Mouse (Mus musculus) midbrain, embryonic 12.5 days (tissue): ENCODE measurements around the gene Lpin2. TPM values are rescaled to one million over a fixed set of nuclear protein-coding genes. Genes with fewer than 3 reads are reported as not detected.

Experiments
- ATAC-seq: fragments of 200-750 bp; cut with Nextera tagmentation; 2 replicates; pipeline ENCODE4 v1.8.0; 2017; ENCODE audit warnings: low read depth, moderate TSS enrichment, moderate library complexity; ENCODE audit not compliant: low FRiP score
- H3K27ac ChIP-seq: fragments of 300-500 bp; sonication (generic); replicated peaks from 2 replicates; pipeline ENCODE4 v1.5.1; 2016; ENCODE audit warnings: mild to moderate bottlenecking
- H3K27me3 ChIP-seq: fragments of 300-500 bp; sonication (generic); 2 replicates; pipeline ENCODE4 v1.6.1; 2016; ENCODE audit warnings: mild to moderate bottlenecking
- H3K36me3 ChIP-seq: fragments of 300-500 bp; sonication (generic); 2 replicates; pipeline ENCODE4 v1.6.1; 2016
- H3K4me1 ChIP-seq: fragments of 300-500 bp; sonication (generic); 2 replicates; pipeline ENCODE4 v1.6.1; 2016
- H3K4me2 ChIP-seq: fragments of 300-500 bp; sonication (generic); replicated peaks from 2 replicates; pipeline ENCODE4 v1.6.1; 2016; ENCODE audit warnings: mild to moderate bottlenecking, moderate library complexity
- H3K4me3 ChIP-seq: fragments of 300-500 bp; sonication (generic); 2 replicates; pipeline ENCODE4 v1.5.1; 2016; ENCODE audit warnings: mild to moderate bottlenecking
- H3K9ac ChIP-seq: fragments of 300-500 bp; sonication (generic); replicated peaks from 2 replicates; pipeline ENCODE4 v1.6.1; 2016; ENCODE audit warnings: mild to moderate bottlenecking, moderate library complexity
- H3K9me3 ChIP-seq: fragments of 300-500 bp; sonication (generic); 2 replicates; pipeline ENCODE4 v1.6.1; 2016; ENCODE audit warnings: mild to moderate bottlenecking
- whole genome bisulfite sequencing: fragments of 180-500 bp; shearing (Covaris S2); methylation state at CpG from one replicate; pipeline ENCODE4 v1.1.7; 2016; 5-methylcytosine and 5-hydroxymethylcytosine counted together
- polyA plus RNA-seq: library from polyadenylated mRNA; unstranded; fragments of >200 nt; fragmentation: Nextera tagmentation; extraction: Ambion mirVana; gene quantifications from 2 replicates; pipeline ENCODE4 v1.2.1, GENCODE M21; 2016

Lpin2 gene
- polyA plus RNA-seq, 1 experiment from 2014 or later, result 41.4 TPM

- H3K4me1 ChIP-seq, result 0 out of 2 replicates have a peak, but pooled peaks cover 4% of the 10 kb centered on the region
- H3K27ac ChIP-seq, result no peak overlapping the region
These were observed 26.0 kb downstream of the Lpin2 start for GRCm38 (mm10) chr17:71208376-71208775.

GRCm38 (mm10) chr17:71208921-71209320, 26.6 kb downstream of the Lpin2 start:
- Histone ChIP-seq H3K9ac (no peak overlapping the region), H3K9me3 (no peaks in the 10 kb centered on the region), H3K27me3 (no peaks in the 10 kb centered on the region), H3K4me3 (no peak overlapping the region), H3K4me2 (no peak overlapping the region), H3K36me3 (no peaks in the 10 kb centered on the region), H3K4me1 (0 out of 2 replicates have a peak, but pooled peaks cover 4% of the 10 kb centered on the region), H3K27ac (no peak overlapping the region)
- WGBS, result 95% methylated on average over 1 of the region's 1 CpGs
- no peak for ATAC-seq

More at GRCm38 (mm10) chr17:71208376-71208775, 26.0 kb downstream of the Lpin2 start:
- Histone ChIP-seq H3K4me3 (no peak overlapping the region), H3K9ac (no peak overlapping the region), H3K36me3 (no peaks in the 10 kb centered on the region), H3K4me2 (no peak overlapping the region), H3K27me3 (no peaks in the 10 kb centered on the region), H3K9me3 (no peaks in the 10 kb centered on the region)
- no peak for ATAC-seq
- whole genome bisulfite sequencing, result 97% methylated on average over 1 of the region's 1 CpGs

GRCm38 (mm10) chr17:71209936-71210335, 27.6 kb downstream of the Lpin2 start:
- ATAC-seq, result no peak
- H3K27me3 ChIP-seq, result no peaks in the 10 kb centered on the region
- no peak overlapping the region for H3K4me2 ChIP-seq
- H3K4me3 ChIP-seq, result no peak overlapping the region
- H3K9me3 ChIP-seq, result no peaks in the 10 kb centered on the region
- WGBS, result 90% methylated on average over 3 of the region's 3 CpGs
- no peaks in the 10 kb centered on the region for H3K36me3 ChIP-seq
- no peak overlapping the region for H3K27ac ChIP-seq
- no peak overlapping the region for H3K9ac ChIP-seq
- H3K4me1 ChIP-seq, result 0 out of 2 replicates have a peak, but pooled peaks cover 4% of the 10 kb centered on the region

DNA sequence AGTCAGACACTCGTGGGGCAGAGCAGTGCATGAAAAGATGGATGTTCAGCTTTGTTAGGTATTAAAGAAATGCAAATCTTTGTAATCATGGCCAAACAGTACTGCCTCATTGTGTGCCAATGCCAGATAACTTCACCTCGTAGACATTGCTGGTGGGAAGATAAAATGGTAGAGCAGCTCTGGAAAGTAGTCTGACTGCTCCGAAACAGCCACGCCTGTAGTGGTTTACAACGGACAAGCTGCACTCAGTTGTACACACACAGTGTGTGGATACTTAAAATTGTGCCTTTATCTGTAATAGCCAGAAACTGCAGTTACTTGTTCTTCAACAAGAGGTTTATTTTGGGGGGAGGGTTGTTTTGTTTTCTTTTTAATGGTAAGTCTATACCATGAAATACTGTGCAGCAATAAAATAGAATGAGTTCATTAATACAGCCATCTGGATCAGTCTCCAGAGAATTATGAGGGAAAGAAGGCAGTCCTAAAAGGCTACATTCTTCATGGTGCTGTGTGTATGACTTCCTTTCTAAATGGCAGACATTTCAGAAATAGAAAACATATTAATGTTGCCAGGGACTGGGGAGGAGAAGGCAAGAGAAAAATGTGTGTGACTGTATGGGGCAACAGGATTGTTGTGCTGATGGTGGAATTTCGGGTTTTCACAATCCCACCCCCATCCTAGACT, 29.7 kb downstream of the Lpin2 start:
- 66% methylated on average over 6 of the region's 6 CpGs for WGBS
- H3K4me2 ChIP-seq, result no peak overlapping the region
- H3K27me3 ChIP-seq, result no peaks in the 10 kb centered on the region
- 0 out of 2 replicates have a peak, but pooled peaks cover 4% of the 10 kb centered on the region for H3K4me1 ChIP-seq
- H3K36me3 ChIP-seq, result peaks cover 2% of the 10 kb centered on the region; the same call in 1 of the 2 replicates
- no peaks in the 10 kb centered on the region for H3K9me3 ChIP-seq
- no peak overlapping the region for H3K27ac ChIP-seq
- H3K9ac ChIP-seq, result no peak overlapping the region
- 0 out of 2 replicates have a peak, but pooled peaks have one; percentile 23 for ATAC-seq
- H3K4me3 ChIP-seq, result no peak overlapping the region

- no peak overlapping the region for H3K9ac ChIP-seq
- WGBS, result 82% methylated on average over 1 of the region's 1 CpGs
- no peak for ATAC-seq
These were observed 31.3 kb downstream of the Lpin2 start for GRCm38 (mm10) chr17:71213666-71214065.

DNA sequence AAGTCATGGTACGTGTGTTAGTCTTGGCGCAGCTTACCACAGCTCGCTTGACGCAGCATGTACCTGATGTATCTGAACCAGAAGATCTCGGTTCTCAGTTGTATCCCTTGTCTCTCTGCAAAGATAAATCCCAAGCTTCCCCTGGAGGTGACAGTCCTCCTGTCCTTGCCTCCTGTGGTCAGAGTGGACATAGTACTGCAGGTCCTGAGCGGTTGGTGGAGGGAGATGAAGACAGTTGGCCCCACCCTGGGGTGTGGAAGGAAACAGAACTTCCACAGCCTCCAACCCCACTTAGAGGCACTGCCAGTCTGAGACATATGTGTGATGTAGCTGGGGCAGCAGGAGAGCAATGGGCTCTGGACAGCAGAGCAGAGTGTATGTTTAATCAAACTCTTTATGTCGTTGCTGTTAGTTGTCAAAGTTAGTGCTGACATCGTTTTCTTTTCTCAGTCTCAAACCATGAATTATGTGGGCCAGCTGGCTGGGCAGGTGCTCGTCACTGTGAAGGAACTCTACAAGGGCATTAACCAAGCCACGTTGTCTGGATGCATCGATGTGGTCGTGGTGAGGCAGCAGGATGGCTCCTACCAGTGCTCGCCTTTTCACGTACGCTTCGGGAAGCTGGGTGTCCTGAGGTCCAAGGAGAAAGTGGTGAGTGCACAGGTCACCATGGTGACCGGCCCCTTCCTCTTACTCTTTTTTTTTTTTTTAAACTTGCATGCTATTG, 32.3 kb downstream of the Lpin2 start:
- 92% methylated on average over 17 of the region's 17 CpGs for WGBS
- Histone ChIP-seq H3K9me3 (peaks cover 2% of the 10 kb centered on the region; the same call in 1 of the 2 replicates), H3K36me3 (peaks cover 11% of the 10 kb centered on the region), H3K27me3 (no peaks in the 10 kb centered on the region), H3K4me3 (no peak overlapping the region), H3K4me2 (no peak overlapping the region), H3K27ac (no peak overlapping the region), H3K9ac (no peak overlapping the region), H3K4me1 (0 out of 2 replicates have a peak, but pooled peaks cover 4% of the 10 kb centered on the region)
- no peak for ATAC-seq

More at GRCm38 (mm10) chr17:71213666-71214065, 31.3 kb downstream of the Lpin2 start:
- Histone ChIP-seq H3K36me3 (peaks cover 11% of the 10 kb centered on the region), H3K27me3 (no peaks in the 10 kb centered on the region), H3K4me2 (no peak overlapping the region), H3K27ac (no peak overlapping the region), H3K4me3 (no peak overlapping the region), H3K9me3 (peaks cover 2% of the 10 kb centered on the region; the same call in 1 of the 2 replicates), H3K4me1 (0 out of 2 replicates have a peak, but pooled peaks cover 4% of the 10 kb centered on the region)

GRCm38 (mm10) chr17:71215241-71215839, 33.0 kb downstream of the Lpin2 start:
- Histone ChIP-seq H3K9me3 (peaks cover 2% of the 10 kb centered on the region; the same call in 1 of the 2 replicates), H3K4me1 (0 out of 2 replicates have a peak, but pooled peaks cover 4% of the 10 kb centered on the region), H3K4me2 (no peak overlapping the region), H3K9ac (no peak overlapping the region), H3K36me3 (peaks cover 13% of the 10 kb centered on the region), H3K27ac (no peak overlapping the region), H3K4me3 (no peak overlapping the region), H3K27me3 (no peaks in the 10 kb centered on the region)
- no peak for ATAC-seq
- 84% methylated on average over 2 of the region's 2 CpGs for WGBS

DNA sequence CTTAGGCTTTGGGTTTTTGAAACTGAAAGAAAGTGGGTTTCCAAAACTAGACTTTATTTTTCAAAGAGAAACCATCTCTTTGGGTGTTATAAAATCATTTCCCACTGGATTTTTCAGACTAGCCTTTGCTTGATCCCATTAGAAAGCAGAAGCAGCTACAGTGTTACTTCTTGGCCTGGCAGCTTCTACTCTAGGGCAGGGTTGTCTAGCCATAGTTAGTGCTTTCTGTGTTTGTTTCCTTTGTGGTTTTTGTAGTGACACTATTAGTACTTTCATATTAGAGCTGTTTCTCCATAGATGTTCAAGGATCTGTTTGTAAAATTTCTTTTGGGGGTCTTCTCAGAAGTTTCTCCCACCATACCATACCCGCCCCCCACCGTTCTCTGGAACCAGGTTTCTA, 33.9 kb downstream of the Lpin2 start:
- ATAC-seq, result no peak
- Histone ChIP-seq H3K27ac (no peak overlapping the region), H3K9me3 (peaks cover 2% of the 10 kb centered on the region; the same call in 1 of the 2 replicates), H3K27me3 (no peaks in the 10 kb centered on the region), H3K9ac (no peak overlapping the region), H3K4me2 (no peak overlapping the region), H3K36me3 (peaks cover 17% of the 10 kb centered on the region), H3K4me3 (no peak overlapping the region), H3K4me1 (0 out of 2 replicates have a peak, but pooled peaks cover 4% of the 10 kb centered on the region)
- WGBS, result 95% methylated on average over 2 of the region's 2 CpGs

GRCm38 (mm10) chr17:71217111-71217685, 34.8 kb downstream of the Lpin2 start:
- H3K27me3 ChIP-seq, result no peaks in the 10 kb centered on the region
- H3K9ac ChIP-seq, result no peak overlapping the region
- H3K36me3 ChIP-seq, result peaks cover 17% of the 10 kb centered on the region
- H3K4me1 ChIP-seq, result 0 out of 2 replicates have a peak, but pooled peaks cover under 1% of the 10 kb centered on the region
- no peak overlapping the region for H3K4me2 ChIP-seq
- peaks cover 2% of the 10 kb centered on the region; the same call in 1 of the 2 replicates for H3K9me3 ChIP-seq
- H3K4me3 ChIP-seq, result no peak overlapping the region
- no peak for ATAC-seq
- 95% methylated on average over 5 of the region's 5 CpGs for WGBS
- no peak overlapping the region for H3K27ac ChIP-seq

DNA sequence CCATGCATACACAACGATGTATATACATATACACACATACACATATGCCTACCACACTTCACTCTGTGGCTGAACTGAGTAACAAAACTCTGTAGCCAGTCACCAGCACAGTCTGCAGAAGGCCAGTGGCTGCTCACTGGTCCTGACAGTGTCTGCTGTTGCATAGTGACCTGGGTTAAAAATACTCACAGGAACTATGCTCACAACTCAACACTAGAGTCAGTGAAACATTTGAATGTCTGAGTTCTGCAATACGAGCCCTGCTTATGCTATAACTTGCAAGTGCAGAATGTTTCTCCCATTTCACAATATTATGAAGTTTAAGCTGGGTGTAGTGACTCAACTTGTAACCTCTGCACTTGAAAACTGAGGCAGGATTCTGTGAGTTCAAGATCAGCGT, 39.0 kb downstream of the Lpin2 start:
- 88% methylated on average over 3 of the region's 3 CpGs for WGBS
- H3K27me3 ChIP-seq, result no peaks in the 10 kb centered on the region
- no peak overlapping the region for H3K9ac ChIP-seq
- no peak overlapping the region for H3K27ac ChIP-seq
- H3K4me3 ChIP-seq, result no peak overlapping the region
- ATAC-seq, result no peak
- peaks cover 17% of the 10 kb centered on the region for H3K36me3 ChIP-seq
- no peak overlapping the region for H3K4me2 ChIP-seq
- no peaks in the 10 kb centered on the region for H3K4me1 ChIP-seq
- peaks cover 2% of the 10 kb centered on the region; the same call in 1 of the 2 replicates for H3K9me3 ChIP-seq

- ATAC-seq, result no peak
- WGBS, result 83% methylated on average over 5 of the region's 5 CpGs
- H3K4me2 ChIP-seq, result no peak overlapping the region
These were observed 41.3 kb downstream of the Lpin2 start for GRCm38 (mm10) chr17:71223676-71224075.

More at GRCm38 (mm10) chr17:71223676-71224075, 41.3 kb downstream of the Lpin2 start:
- Histone ChIP-seq H3K9me3 (no peaks in the 10 kb centered on the region), H3K4me1 (no peaks in the 10 kb centered on the region), H3K27ac (no peak overlapping the region), H3K4me3 (no peak overlapping the region), H3K36me3 (peaks cover 6% of the 10 kb centered on the region), H3K27me3 (no peaks in the 10 kb centered on the region), H3K9ac (no peak overlapping the region)
